Mouse (Mus musculus) frontal cortex, adult 2 months (tissue): ENCODE data around the gene Mri1. TPM values are rescaled to one million over a fixed set of nuclear protein-coding genes. Genes with fewer than 3 reads are reported as not detected.

Experiments
- DNase-seq, 2 experiments: peaks; one replicate each; pipeline ENCODE4 v3.0.0; 2022; ENCODE audit warnings: low spot score in 1 of 2; ENCODE audit errors: extremely low spot score in 1 of 2
- polyA plus RNA-seq: library from polyadenylated mRNA; depleted of rRNA; stranded (reverse); fragments of >200 nt; gene quantifications from 2 replicates; pipeline ENCODE4 v1.2.3, GENCODE M21; 2012

Mri1 gene
- polyA plus RNA-seq, 1 experiment = 26.0 TPM

DNA sequence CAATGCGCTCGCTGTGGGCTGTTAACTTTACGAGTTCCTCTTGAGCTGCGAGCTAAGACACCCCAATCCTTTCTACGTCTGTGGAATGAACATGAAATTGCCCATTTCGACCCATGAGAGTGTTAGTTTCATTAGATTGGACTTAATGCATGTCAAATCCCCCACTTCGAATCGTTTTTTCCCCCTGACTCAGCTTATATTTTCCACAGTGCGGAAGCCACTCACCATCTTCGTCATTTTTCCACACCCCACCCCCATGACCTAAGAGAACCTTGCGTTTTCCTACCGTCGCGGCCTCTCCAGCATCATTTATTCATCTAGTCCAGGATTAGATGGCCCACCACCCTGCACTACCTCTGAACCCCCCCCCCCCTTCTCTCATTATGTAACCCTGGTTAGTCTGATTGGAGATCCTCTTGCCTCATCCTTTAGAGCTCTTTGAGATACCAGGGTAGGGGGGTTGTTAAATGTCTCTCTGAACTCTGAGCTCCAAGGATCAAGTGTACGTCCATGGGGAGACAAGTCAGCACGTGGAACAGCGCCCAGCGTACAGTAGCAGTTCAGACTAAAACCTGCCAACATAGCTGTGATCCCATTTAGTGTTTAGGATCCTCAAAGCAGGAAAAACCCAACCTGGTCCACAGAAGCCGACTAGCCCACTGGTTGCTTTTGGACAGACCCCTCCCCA, 19.4 kb downstream of the Mri1 start:
- peak in 1 of 2 experiments; percentile 19 for DNase-seq

- DNase-seq = peak; percentile 99 to 100
Observed at GRCm38 (mm10) chr8:84236998-84237473, 20.1 kb downstream of the Mri1 start, which contains the start of gene Zswim4. Gene Zswim4, minus strand, starts transcription at chr8:84237055.

- DNase-seq = no peak
Observed at GRCm38 (mm10) chr8:84236410-84236997, 20.6 kb downstream of the Mri1 start.

DNA sequence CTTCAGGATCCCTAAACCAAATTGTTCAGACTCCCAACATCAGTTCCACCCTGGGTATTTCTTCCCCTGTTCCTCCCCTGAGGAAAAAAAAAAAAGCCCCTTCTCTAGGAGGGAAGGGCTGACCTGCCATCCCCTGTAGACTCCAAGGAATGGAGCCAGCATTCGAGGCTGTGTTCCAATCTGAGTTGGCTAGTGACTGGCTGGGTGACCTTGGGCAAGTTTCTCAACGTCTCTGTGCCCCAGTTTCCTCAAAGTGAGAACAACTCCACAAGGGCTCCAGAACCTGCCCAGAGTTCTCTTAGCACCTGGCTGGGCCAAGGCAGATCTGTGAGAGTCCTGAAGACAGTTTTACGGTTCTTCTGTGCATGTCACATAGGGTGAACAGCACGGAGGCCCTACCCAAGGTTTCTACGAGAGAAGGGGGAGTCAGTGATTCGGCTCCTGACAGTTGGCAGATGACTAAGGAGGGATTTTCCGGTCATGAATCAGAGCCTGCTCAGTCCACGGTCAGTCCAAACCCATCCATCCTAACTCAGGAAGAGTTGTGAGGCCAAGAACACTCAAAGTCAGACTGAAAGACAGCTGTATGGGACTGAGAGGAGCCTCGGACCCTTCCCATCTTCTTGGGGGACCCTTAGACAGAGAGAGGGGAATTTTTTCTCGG, 21.2 kb downstream of the Mri1 start:
- DNase-seq = no peak

DNA sequence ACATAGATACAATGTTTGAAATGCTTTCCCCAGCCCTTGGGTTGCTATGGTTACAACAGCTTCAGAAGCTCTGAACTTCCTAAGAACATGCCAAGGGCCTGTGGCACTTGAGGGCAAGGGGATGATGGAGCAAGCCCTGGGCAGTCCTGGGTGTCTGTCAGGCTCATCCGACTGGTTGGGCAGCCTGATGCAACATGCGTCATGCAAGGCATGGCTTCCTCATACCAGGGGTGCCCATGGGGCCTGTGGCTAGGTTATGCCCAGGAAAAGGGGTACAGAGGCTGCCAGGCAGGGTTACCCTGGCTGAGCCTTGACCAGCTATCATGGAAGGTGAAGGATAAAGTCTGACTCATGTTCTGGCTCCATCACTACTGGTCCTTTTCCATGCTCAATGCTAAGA, 24.1 kb downstream of the Mri1 start:
- no peak for DNase-seq

GRCm38 (mm10) chr8:84230735-84231134, 26.4 kb downstream of the Mri1 start:
- no peak for DNase-seq

GRCm38 (mm10) chr8:84223322-84224029, 33.6 kb downstream of the Mri1 start:
- DNase-seq = no peak

DNA sequence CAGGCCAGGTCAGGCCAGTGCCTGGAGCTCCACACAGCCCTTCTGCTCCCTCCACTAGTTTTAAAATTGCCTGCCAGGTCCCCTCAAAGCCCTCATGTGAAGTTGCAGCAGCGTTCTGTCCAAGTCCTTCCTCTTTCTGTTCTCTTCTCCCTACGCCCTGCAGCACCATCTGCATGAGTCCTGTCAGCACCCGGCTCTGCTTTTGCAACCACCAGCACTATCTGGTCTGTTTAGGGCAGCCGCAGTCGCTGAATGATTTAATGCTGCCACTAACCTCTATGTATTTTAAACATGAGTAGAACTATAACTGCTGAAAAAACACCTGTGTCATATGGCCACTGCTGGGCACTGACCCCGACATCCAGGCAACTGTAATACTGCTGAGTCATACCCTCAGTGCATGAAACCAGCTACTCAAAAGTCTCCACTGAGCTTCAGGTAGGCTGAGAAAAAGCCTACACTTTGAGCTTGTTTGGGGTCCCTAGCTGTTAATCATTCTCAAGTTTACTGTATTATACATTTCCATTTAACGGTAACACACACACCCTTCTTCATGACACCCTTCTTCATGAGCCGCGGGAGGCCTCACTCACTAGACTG, 34.5 kb downstream of the Mri1 start:
- DNase-seq = no peak

- no peak for DNase-seq
Observed at GRCm38 (mm10) chr8:84220105-84220504, 37.0 kb downstream of the Mri1 start.

- DNase-seq = no peak
Observed at GRCm38 (mm10) chr8:84218143-84218542, 39.0 kb downstream of the Mri1 start.

- no peak for DNase-seq
Observed at GRCm38 (mm10) chr8:84217206-84217605, 39.9 kb downstream of the Mri1 start.

GRCm38 (mm10) chr8:84213277-84213676, 43.8 kb downstream of the Mri1 start:
- DNase-seq = no peak

- no peak for DNase-seq
Observed at GRCm38 (mm10) chr8:84211881-84212563, 45.1 kb downstream of the Mri1 start.

- no peak for DNase-seq
Observed at GRCm38 (mm10) chr8:84211202-84211601, 45.9 kb downstream of the Mri1 start.

DNA sequence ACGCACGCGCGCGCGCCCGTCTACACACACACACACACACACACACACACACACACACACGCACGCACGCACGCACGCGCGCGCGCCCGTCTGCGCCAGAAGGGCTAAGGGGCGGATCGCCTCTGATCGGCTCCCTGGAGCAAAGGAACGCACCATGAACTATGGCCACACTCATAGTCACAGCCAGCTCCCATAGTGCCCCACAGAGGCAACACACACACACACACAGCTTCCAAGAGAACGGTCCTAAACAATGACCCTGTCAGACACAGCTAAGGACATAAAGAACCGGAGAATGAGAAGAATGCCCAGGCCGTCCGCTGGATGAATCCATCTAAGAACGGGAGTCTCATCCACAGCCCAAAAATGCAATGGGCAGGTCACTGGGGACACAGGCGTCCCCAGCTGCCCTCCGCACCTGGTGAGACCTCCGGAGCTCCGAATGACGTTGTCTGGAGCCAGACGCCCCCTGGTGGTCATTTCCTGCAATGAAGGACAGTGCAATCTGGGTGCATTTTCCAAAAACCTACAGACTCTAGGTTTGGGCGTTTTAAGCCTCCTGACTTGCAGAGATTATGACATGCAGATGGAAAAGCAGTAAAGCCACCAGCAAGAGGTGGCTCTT, 46.8 kb downstream of the Mri1 start:
- DNase-seq = peak in 1 of 2 experiments; percentile 92

- DNase-seq = no peak
Observed at GRCm38 (mm10) chr8:84208381-84209380, 48.4 kb downstream of the Mri1 start.

GRCm38 (mm10) chr8:84207811-84208210, 49.3 kb downstream of the Mri1 start:
- DNase-seq = no peak

- no peak for DNase-seq
Observed at GRCm38 (mm10) chr8:84206666-84207065, 50.5 kb downstream of the Mri1 start.
